20 mouse cellular contexts compared by ENCODE assay signal in genomic region chr11:84797026-84797425, GRCm38 (mm10). TPM values are rescaled to one million over a fixed set of nuclear protein-coding genes. Genes with fewer than 3 reads are reported as not detected.
DNase-seq lines count a peak whose midpoint lies in the region; ATAC-seq and TF ChIP-seq lines count a peak whose summit lies in the region.
"Had no signal": no experiment of that assay in that cellular context is flagged by ENCODE, and none has a peak within 500 bp of the region (broad histone marks: within the 10 kb centered on the region; RNA-seq: fewer than 3 reads in every experiment).

No protein-coding gene starts in this region.

- no peaks in the 10 kb centered on the region for H3K36me3 ChIP-seq in hindbrain, embryonic 11.5 days (ENCODE audit: control insufficient read depth, insufficient read depth, low read length)
- H3K36me3 ChIP-seq in hindbrain, embryonic 16.5 days (ENCODE audit: control insufficient read depth, insufficient read depth, low read length) = no peaks in the 10 kb centered on the region
- H3K36me3 ChIP-seq: embryonic facial prominence, embryonic 12.5 days; limb, embryonic 15.5 days; liver, embryonic 15.5 days had no signal

- no peak overlapping the region for H3K27ac ChIP-seq in hindbrain, embryonic 11.5 days (ENCODE audit: low read depth, low read length)
- no peak overlapping the region for H3K27ac ChIP-seq in hindbrain, embryonic 16.5 days (ENCODE audit: low read depth, low read length)
- H3K27ac ChIP-seq: embryonic facial prominence, embryonic 12.5 days; layer of hippocampus, adult 2 months; limb, embryonic 15.5 days; liver, embryonic 15.5 days had no signal

- ATAC-seq in hindbrain, embryonic 11.5 days (ENCODE audit: low FRiP score) = no peak
- ATAC-seq in hindbrain, embryonic 16.5 days = no peak

- H3K4me3 ChIP-seq in hindbrain, embryonic 11.5 days (ENCODE audit: low read depth, low read length) = no peak overlapping the region
- no peak overlapping the region for H3K4me3 ChIP-seq in hindbrain, embryonic 16.5 days (ENCODE audit: low read length)
- H3K4me3 ChIP-seq: embryonic facial prominence, embryonic 12.5 days; layer of hippocampus, adult 2 months; limb, embryonic 15.5 days; liver, embryonic 15.5 days had no signal

- no peaks in the 10 kb centered on the region for H3K27me3 ChIP-seq in hindbrain, embryonic 11.5 days (ENCODE audit: control insufficient read depth, insufficient read depth, low read length)
- H3K27me3 ChIP-seq in hindbrain, embryonic 16.5 days (replicated peaks; ENCODE audit: control insufficient read depth, insufficient read depth, low read length) = no peaks in the 10 kb centered on the region

- no peak for TF ChIP-seq CTCF in brain, embryonic 14.5 days (IDR thresholded peaks at IDR 0.05; ENCODE audit: borderline replicate concordance, extremely low read depth, insufficient read depth, insufficient read length)

- no peaks in the 10 kb centered on the region for H3K9me3 ChIP-seq in hindbrain, embryonic 11.5 days (ENCODE audit: control insufficient read depth, low read length)
- no peaks in the 10 kb centered on the region for H3K9me3 ChIP-seq in hindbrain, embryonic 16.5 days (ENCODE audit: control insufficient read depth, low read length)
- H3K9me3 ChIP-seq: embryonic facial prominence, embryonic 12.5 days; limb, embryonic 15.5 days; liver, embryonic 15.5 days had no signal

- peaks cover 3% of the 10 kb centered on the region for H3K4me1 ChIP-seq in hindbrain, embryonic 11.5 days (replicated peaks; ENCODE audit: control insufficient read depth, insufficient read depth, low read length)
- peaks cover 9% of the 10 kb centered on the region for H3K4me1 ChIP-seq in hindbrain, embryonic 16.5 days (ENCODE audit: control insufficient read depth, insufficient read depth, low read depth, low read length)

- H3K9ac ChIP-seq in hindbrain, embryonic 11.5 days (ENCODE audit: low read depth, low read length) = no peak overlapping the region
- no peak overlapping the region for H3K9ac ChIP-seq in hindbrain, embryonic 16.5 days (ENCODE audit: low read depth, low read length)
- H3K9ac ChIP-seq: embryonic facial prominence, embryonic 12.5 days; limb, embryonic 15.5 days; liver, embryonic 15.5 days had no signal

- no peak overlapping the region for H3K4me2 ChIP-seq in hindbrain, embryonic 11.5 days (replicated peaks; ENCODE audit: low read depth, low read length)
- H3K4me2 ChIP-seq in hindbrain, embryonic 16.5 days (ENCODE audit: low read length) = no peak overlapping the region
- H3K4me2 ChIP-seq: embryonic facial prominence, embryonic 12.5 days; heart, embryonic 11.5 days; limb, embryonic 15.5 days; liver, embryonic 15.5 days had no signal

- 33% methylated on average over 10 of the region's 10 CpGs for WGBS in hindbrain, embryonic 11.5 days
- 26% methylated on average over 10 of the region's 10 CpGs for WGBS in hindbrain, embryonic 16.5 days

- no peak for TF ChIP-seq POLR2A in brain, embryonic 14.5 days (IDR thresholded peaks at IDR 0.05; ENCODE audit: borderline replicate concordance, extremely low read depth, insufficient read depth, insufficient read length, poor library complexity, severe bottlenecking)

- DNase-seq in hindbrain, embryonic 11.5 days (ENCODE audit: low spot score) = peak; percentile 57
- DNase-seq in MN1 (ENCODE audit: low spot score) = peak; percentile 40
- DNase-seq in brain, embryonic 14.5 days (ENCODE audit: low read depth) = peak; percentile 40
- peak; percentile 27 for DNase-seq in mesoderm, embryonic 11.5 days (ENCODE audit: low read depth, low spot score)
- no peak for DNase-seq in thymus, postnatal 4 days
- DNase-seq in heart, adult 9 months (ENCODE audit: low spot score in 2 of 2) = no peak
- DNase-seq: adrenal gland, postnatal 10 days; cerebellum, adult 11 months; cerebellum, postnatal 25 days; heart, postnatal 10 days; kidney, adult 18-20 months; kidney, postnatal 10 days; retina, postnatal 1 day; thymus, postnatal 14 days had no signal

RNA-seq across cellular contexts. Expression of gene Mrm1, which starts 22.3 kb away (rescaled TPM):
- polyA plus RNA-seq in hindbrain, embryonic 11.5 days (2014; fragmentation: Nextera tagmentation; extraction: Ambion mirVana) = 11.2 and 13.3 TPM in 2 replicates
- 18.9 and 26.0 TPM in 2 replicates for polyA plus RNA-seq in hindbrain, embryonic 16.5 days (2015; fragmentation: Nextera tagmentation; extraction: Ambion mirVana)
- 8.4 and 8.7 TPM in 2 replicates for polyA plus RNA-seq in brain, embryonic 14.5 days (2012; rRNA removed)

RNA-seq across cellular contexts. Expression of gene Dhrs11, which starts 31.8 kb away (rescaled TPM):
- 12.4 and 15.2 TPM in 2 replicates for polyA plus RNA-seq in hindbrain, embryonic 11.5 days (2014; fragmentation: Nextera tagmentation; extraction: Ambion mirVana)
- polyA plus RNA-seq in hindbrain, embryonic 16.5 days (2015; fragmentation: Nextera tagmentation; extraction: Ambion mirVana) = 11.0 and 11.1 TPM in 2 replicates
- polyA plus RNA-seq in brain, embryonic 14.5 days (2012; rRNA removed) = 8.8 and 9.5 TPM in 2 replicates

Comparison
In these comparisons a context has a peak if more than half of its experiments do, and no peak if none do; other contexts are left out.
1. DNase-seq: peak in hindbrain, embryonic 11.5 days (single experiment), MN1 (single experiment), brain, embryonic 14.5 days (single experiment) and mesoderm, embryonic 11.5 days (single experiment); none in thymus, postnatal 4 days (single experiment) and heart, adult 9 months (0 of 2).